Mouse (Mus musculus): ENCODE data around the gene Nop56.

DNA sequence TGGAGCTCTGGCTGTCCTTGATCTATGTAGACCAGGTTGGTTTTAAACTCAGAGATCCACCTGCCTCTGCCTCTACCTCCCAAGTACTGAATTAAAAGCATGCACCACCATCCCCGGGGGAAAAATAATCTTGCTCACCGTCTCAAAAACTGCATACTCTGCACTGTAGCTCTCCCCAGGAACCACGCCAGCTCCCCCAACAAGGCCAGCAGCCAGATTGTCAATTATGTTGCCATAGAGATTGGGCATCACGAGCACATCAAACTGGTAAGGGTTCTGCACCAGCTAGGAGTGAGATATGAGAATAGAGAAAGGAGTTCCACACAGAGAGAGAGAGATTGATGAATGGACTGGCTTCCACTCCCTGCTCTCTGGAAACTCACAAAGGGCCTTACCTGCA, 6.6 kb downstream of the Nop56 start:
- TF ChIP-seq TCF12 (IDR thresholded peaks at IDR 0.05; ENCODE audit: insufficient read depth, poor library complexity, severe bottlenecking) (no peak), USF1 (IDR thresholded peaks at IDR 0.05; ENCODE audit: low read depth) (no peak)
